9 mouse cellular contexts compared by ENCODE assay signal in genomic region chr1:150497690-150498089, GRCm38 (mm10). TPM values are rescaled to one million over a fixed set of nuclear protein-coding genes. Genes with fewer than 3 reads are reported as not detected.
DNase-seq lines count a peak whose midpoint lies in the region; ATAC-seq and TF ChIP-seq lines count a peak whose summit lies in the region.
"Had no signal": no experiment of that assay in that cellular context is flagged by ENCODE, and none has a peak within 500 bp of the region (broad histone marks: within the 10 kb centered on the region; RNA-seq: fewer than 3 reads in every experiment).

No protein-coding gene starts in this region.

- DNase-seq in frontal cortex, postnatal 14 days (ENCODE audit: low spot score in 2 of 2) = no peak
- peak; percentile 88 for DNase-seq in liver, adult 2 months (ENCODE audit: extremely low read depth, low read depth, low spot score)
- no peak for DNase-seq in liver
- DNase-seq in brain, adult 2 months (ENCODE audit: low read depth, low spot score) = peak; percentile 57
- DNase-seq in right cerebral cortex, adult 2 months (ENCODE audit: low spot score in 2 of 2) = no peak
- DNase-seq in right cerebral cortex, postnatal 36 days (ENCODE audit: low spot score in 2 of 2) = no peak

- no peak for TF ChIP-seq POLR2A in liver, adult 2 months (IDR thresholded peaks at IDR 0.05; ENCODE audit: extremely low read depth, insufficient read depth, low read length)
- no peak for TF ChIP-seq POLR2A in myocyte (IDR thresholded peaks at IDR 0.05; ENCODE audit: insufficient read length, low read depth)

- peak; percentile 83 for ATAC-seq in frontal cortex, adult (ENCODE audit: low TSS enrichment)

- no peak overlapping the region for H3ac ChIP-seq in myocyte (ENCODE audit: control insufficient read depth, insufficient read length)

- no peak overlapping the region for H3K27ac ChIP-seq in liver, adult 2 months (replicated peaks; ENCODE audit: insufficient read depth, low read depth, low read length)
- H3K27ac ChIP-seq: limb, embryonic 12.5 days had no signal

- peak overlapping the region; percentile 63 for H3K4me2 ChIP-seq in myocyte (ENCODE audit: low read depth)
- H3K4me2 ChIP-seq: limb, embryonic 12.5 days had no signal

- 4% methylated on average over 2 of the region's 2 CpGs for WGBS in liver, adult 2 months

- no peaks in the 10 kb centered on the region for H3K27me3 ChIP-seq in liver, adult 2 months (ENCODE audit: control insufficient read depth, insufficient read depth, low read length)
- no peaks in the 10 kb centered on the region for H3K27me3 ChIP-seq in myocyte (ENCODE audit: control insufficient read depth, insufficient read depth, insufficient read length)
- H3K27me3 ChIP-seq: limb, embryonic 12.5 days had no signal

- H3K4me3 ChIP-seq in liver, adult 2 months (ENCODE audit: insufficient read depth, low read depth, low read length) = no peak overlapping the region
- H3K4me3 ChIP-seq in myocyte = no peak overlapping the region
- H3K4me3 ChIP-seq: limb, embryonic 12.5 days had no signal

- 0 out of 2 replicates have a peak, but pooled peaks have one; percentile 6 for TF ChIP-seq CTCF in liver, adult 2 months (IDR thresholded peaks at IDR 0.05; ENCODE audit: low read depth, low read length)

- H3K79me2 ChIP-seq in liver, adult 2 months (ENCODE audit: control insufficient read depth, insufficient read depth, low read length) = no peaks in the 10 kb centered on the region
- H3K79me2 ChIP-seq in myocyte (ENCODE audit: control insufficient read depth, insufficient read depth) = no peaks in the 10 kb centered on the region

- peaks cover 4% of the 10 kb centered on the region; the same call in 1 of the 2 replicates for H3K4me1 ChIP-seq in liver, adult 2 months (ENCODE audit: control insufficient read depth, insufficient read depth, low read length)
- H3K4me1 ChIP-seq: limb, embryonic 12.5 days had no signal

- H3K36me3 ChIP-seq in liver, adult 2 months (ENCODE audit: control insufficient read depth, insufficient read depth, low read length) = no peaks in the 10 kb centered on the region
- no peaks in the 10 kb centered on the region for H3K36me3 ChIP-seq in myocyte (ENCODE audit: control insufficient read depth, insufficient read depth)
- H3K36me3 ChIP-seq: limb, embryonic 12.5 days had no signal

- no peak overlapping the region for H3K9ac ChIP-seq in liver, adult 2 months (ENCODE audit: low read depth, low read length)
- H3K9ac ChIP-seq: limb, embryonic 12.5 days had no signal

TF ChIP-seq in myocyte, 11 proteins besides CTCF, POLR2A, EP300 and RAD21:
- TF ChIP-seq REST (IDR thresholded peaks at IDR 0.05; ENCODE audit: insufficient read depth, insufficient read length) (no peak), MYOD1 (IDR thresholded peaks at IDR 0.05; ENCODE audit: control insufficient read depth in 1 of 3, insufficient read length in 2 of 3, low read depth in 2 of 3) (no peak), CEBPB (IDR thresholded peaks at IDR 0.05; ENCODE audit: insufficient read depth, poor library complexity, severe bottlenecking) (peak; percentile 75; the same call in 1 of the 2 replicates)

RNA-seq across cellular contexts. Expression of gene Prg4, which starts 31.7 kb away (rescaled TPM):
- total RNA-seq in liver, adult 2 months (2014; rRNA removed) = 19.4 and 25.5 TPM in 2 replicates
- 13.6 and 15.8 TPM in 2 replicates for polyA plus RNA-seq in liver, adult 2 months (2012; rRNA removed)
- polyA plus RNA-seq in myocyte (2012; fragmentation: generic; extraction: Trizol) = 5.1 TPM

Comparison
In these comparisons a context has a peak if more than half of its experiments do, and no peak if none do; other contexts are left out.
1. DNase-seq: peak in liver, adult 2 months (single experiment) and brain, adult 2 months (single experiment); none in frontal cortex, postnatal 14 days (0 of 2), liver (single experiment), right cerebral cortex, adult 2 months (0 of 2) and right cerebral cortex, postnatal 36 days (0 of 2).